Mouse (Mus musculus) G1E-ER4 (cell line): ENCODE data around the gene Crybg2. TPM values are rescaled to one million over a fixed set of nuclear protein-coding genes. Genes with fewer than 3 reads are reported as not detected.

Experiments used
- GATA1 ChIP-seq: IDR thresholded peaks from one replicate; pipeline ENCODE4 v1.8.0; 2012; ENCODE audit warnings: low read length, inconsistent platforms
- polyA plus RNA-seq: library from polyadenylated mRNA; stranded (reverse); fragments of >175 nt; gene quantifications from 2 replicates; pipeline ENCODE4 v1.2.3, GENCODE M21; 2012

The Crybg2 gene
- polyA plus RNA-seq, 1 experiment: 0.13 TPM

GRCm38 (mm10) chr4:134100245-134100644, 39.6 kb downstream of the Crybg2 start:
- TF ChIP-seq GATA1: no peak

GRCm38 (mm10) chr4:134101979-134102741, 41.5 kb downstream of the Crybg2 start, which contains the start of gene Ubxn11:
Ubxn11 (plus strand) TSS chr4:134102570.
- TF ChIP-seq GATA1: no peak

DNA sequence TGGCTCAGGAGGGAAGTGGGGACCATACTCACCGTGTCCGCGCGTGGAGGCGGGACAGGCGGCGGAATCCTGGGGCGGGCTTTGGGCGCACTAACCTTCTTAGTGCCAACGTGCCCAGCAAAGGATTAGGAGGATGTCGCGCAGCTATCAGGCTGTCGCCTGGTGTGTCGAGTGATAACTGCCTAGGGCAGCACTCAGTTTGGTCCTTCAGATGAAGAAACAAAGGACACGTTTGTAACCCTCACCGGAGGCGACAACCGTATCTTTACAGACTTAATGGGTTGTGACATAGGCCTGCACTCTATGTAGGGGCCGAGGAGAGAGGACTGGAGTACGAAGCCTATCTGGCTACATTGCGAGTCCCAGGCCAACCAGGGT, 42.1 kb downstream of the Crybg2 start:
- no peak for TF ChIP-seq GATA1

DNA sequence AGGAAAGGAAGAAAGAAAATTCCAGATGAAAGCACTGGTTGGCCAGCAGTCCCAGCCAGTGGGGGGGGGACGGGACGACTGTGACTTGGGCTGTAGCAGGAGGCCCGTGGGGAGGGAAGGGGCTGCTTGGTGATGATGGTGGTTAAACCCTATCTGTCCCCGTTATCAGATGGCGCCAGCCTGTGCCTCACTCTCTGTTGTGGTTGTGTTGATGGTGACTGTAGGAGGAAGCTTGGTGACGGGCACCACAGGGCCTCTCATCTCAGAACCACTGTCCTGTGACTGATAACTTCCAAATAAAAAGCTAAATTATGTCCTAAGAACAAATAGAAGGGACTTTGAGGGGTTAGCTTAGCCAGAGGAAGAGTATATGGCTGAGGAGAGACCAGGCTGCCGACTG, 45.5 kb downstream of the Crybg2 start:
- peak; percentile 89 for TF ChIP-seq GATA1

GRCm38 (mm10) chr4:134107730-134108129, 47.1 kb downstream of the Crybg2 start:
- TF ChIP-seq GATA1: no peak

DNA sequence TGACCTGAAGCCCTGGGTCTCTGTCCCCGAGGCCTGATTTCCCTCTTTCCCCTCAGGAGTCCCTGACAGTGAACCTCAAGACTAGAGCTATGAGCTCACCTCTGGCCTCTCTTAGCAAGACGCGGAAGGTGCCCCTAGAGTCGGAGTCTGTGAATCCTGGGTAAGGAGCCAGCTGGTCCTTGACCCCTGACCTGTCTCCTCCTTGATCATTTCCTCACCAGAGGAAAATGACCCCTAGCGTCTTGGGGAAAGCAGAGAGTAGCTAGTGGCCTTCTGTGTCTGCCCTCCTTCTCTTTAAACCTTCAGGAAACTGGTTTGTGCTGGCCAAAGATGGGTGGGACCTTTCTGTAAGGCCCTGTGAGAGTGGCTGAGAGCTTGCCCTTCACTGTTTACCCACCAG, 47.6 kb downstream of the Crybg2 start:
- TF ChIP-seq GATA1: no peak

- no peak for TF ChIP-seq GATA1
Observed at GRCm38 (mm10) chr4:134110653-134111052, 50.0 kb downstream of the Crybg2 start.

- TF ChIP-seq GATA1: no peak
Observed at GRCm38 (mm10) chr4:134112403-134112802, 51.8 kb downstream of the Crybg2 start.

- TF ChIP-seq GATA1: no peak
Observed at GRCm38 (mm10) chr4:134113356-134113994, 52.9 kb downstream of the Crybg2 start.

- no peak for TF ChIP-seq GATA1
Observed at GRCm38 (mm10) chr4:134114038-134114437, 53.4 kb downstream of the Crybg2 start.

GRCm38 (mm10) chr4:134115215-134116144, 54.9 kb downstream of the Crybg2 start:
- TF ChIP-seq GATA1: no peak

GRCm38 (mm10) chr4:134116501-134116900, 55.9 kb downstream of the Crybg2 start:
- no peak for TF ChIP-seq GATA1

DNA sequence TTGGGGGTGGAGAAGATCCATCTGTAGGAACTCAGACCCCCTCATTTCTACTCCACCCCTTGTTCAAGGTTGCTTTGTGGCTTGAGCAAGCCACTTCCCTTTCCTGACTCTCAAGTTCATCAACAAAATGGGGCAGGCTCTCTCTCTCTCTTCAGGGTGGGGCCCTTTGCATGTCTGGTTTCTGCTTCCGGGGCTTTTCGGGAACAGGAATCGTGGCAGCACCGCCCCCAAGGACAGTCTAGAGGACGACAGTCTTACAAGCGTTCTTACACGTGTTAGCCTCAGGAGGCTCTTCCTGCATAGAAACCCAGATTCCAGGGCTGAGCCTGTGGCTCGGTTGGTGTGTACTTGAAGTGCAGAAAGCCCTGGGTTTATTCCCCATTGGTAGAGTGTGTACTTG, 56.4 kb downstream of the Crybg2 start:
- no peak for TF ChIP-seq GATA1

DNA sequence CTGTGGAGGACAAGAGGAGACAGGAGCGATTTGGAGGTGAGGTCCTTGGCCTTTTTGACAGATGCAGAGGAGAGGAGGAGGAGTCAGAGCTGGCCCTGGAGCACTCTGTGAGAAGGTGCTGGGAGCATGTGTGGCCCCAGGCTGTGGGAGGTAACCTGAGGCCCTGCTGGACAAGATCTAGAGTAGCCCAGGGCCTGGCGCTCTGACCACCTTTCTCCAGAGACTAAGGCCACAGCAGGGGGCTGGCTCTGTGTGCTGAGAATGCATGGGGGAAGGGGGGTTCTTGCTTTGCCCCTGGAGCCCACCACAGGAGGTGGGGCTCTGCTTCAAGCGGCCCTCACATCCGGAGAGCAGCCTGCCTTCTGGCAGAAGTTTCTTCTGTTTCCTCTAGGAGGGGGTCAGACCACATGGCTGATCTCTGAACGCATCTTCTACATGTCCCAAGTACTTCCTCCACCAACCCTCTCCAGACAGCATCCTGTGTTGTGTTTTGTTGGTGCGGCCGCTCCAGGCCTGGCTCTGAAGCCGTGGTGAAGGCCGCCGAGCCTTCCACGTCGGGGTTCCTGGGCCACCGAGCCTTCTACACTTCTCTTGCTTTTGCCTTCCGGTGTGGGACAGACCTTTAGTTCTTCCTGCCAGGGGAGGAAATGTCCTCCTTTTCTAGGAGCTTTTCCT, 57.6 kb downstream of the Crybg2 start:
- TF ChIP-seq GATA1: no peak

DNA sequence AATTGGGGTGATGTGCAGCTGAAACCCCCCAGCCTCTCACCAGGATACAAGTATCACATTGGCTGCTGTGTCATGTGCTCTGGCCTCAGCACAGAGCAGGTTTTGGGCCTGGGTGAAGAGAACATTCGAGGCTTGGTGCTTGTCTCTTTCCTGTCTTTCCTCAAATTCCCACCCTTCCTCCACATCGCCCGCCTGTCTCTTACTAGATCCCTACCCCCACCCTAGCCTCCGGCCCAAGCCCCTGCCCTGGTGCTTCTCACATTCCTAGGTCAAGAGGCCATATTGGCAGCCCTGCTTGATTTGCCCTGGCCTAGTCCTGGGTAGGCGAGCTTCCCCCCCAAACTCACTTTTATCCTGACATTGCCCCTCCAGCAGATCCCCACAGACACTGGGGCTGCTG, 58.4 kb downstream of the Crybg2 start:
- TF ChIP-seq GATA1: no peak
